Mouse (Mus musculus) G1E (cell line): ENCODE results near the gene Aars. TPM values are rescaled to one million over a fixed set of nuclear protein-coding genes. Genes with fewer than 3 reads are reported as not detected.

Experiments
- ATAC-seq: 2 replicates; pipeline ENCODE4 v1.8.0; 2016; ENCODE audit warnings: mild to moderate bottlenecking; ENCODE audit not compliant: insufficient number of reproducible peaks, poor library complexity, low FRiP score, severe bottlenecking; ENCODE audit errors: extremely low read depth
- DNase-seq: peaks from one replicate; pipeline ENCODE4 v3.0.0; 2012; ENCODE audit warnings: low spot score
- H3K27me3 ChIP-seq: 2 replicates; pipeline ENCODE4 v1.6.1; 2012; ENCODE audit warnings: mild to moderate bottlenecking, low read length, inconsistent platforms; ENCODE audit not compliant: insufficient read depth
- H3K36me3 ChIP-seq: replicated peaks from 2 replicates; pipeline ENCODE3; 2012; ENCODE audit warnings: mild to moderate bottlenecking, inconsistent platforms
- H3K4me1 ChIP-seq: 2 replicates; pipeline ENCODE4 v1.6.1; 2012; ENCODE audit warnings: low read depth, low read length, inconsistent platforms, mixed read lengths; ENCODE audit not compliant: insufficient read depth
- H3K4me3 ChIP-seq: 2 replicates; pipeline ENCODE4 v1.5.1; 2012; ENCODE audit warnings: low read depth, mild to moderate bottlenecking, inconsistent platforms, low read length, moderate library complexity, mixed read lengths
- H3K9me3 ChIP-seq: replicated peaks from 2 replicates; pipeline ENCODE4 v1.6.1; 2012; ENCODE audit warnings: inconsistent platforms
- CTCF ChIP-seq: IDR thresholded peaks from 2 replicates; pipeline ENCODE4 v1.5.1; 2012; ENCODE audit warnings: low read depth, low read length, inconsistent platforms, mixed read lengths
- GATA1 ChIP-seq: IDR thresholded peaks from 2 replicates; pipeline ENCODE4 v1.6.1; 2012; ENCODE audit warnings: borderline replicate concordance, low read length, inconsistent platforms, mixed read lengths
- GATA2 ChIP-seq: IDR thresholded peaks from 2 replicates; pipeline ENCODE4 v1.6.1; 2012; ENCODE audit warnings: low read depth, low read length, inconsistent platforms, borderline replicate concordance
- POLR2AphosphoS5 ChIP-seq: IDR thresholded peaks from 2 replicates; pipeline ENCODE4 v1.6.1; 2012; ENCODE audit warnings: low read depth, low read length, inconsistent platforms; ENCODE audit not compliant: insufficient replicate concordance
- TAL1 ChIP-seq: conservative IDR thresholded peaks from 2 replicates; pipeline ENCODE4 v1.6.1; 2012; ENCODE audit warnings: low read depth, low read length, inconsistent platforms, mixed read lengths
- polyA plus RNA-seq: library from polyadenylated mRNA; stranded (reverse); fragments of >175 nt; gene quantifications from 2 replicates; pipeline ENCODE4 v1.2.3, GENCODE M21; 2012
- total RNA-seq, 2 experiments: library from RNA; stranded (forward) in 1 of 2; stranded (reverse) in 1 of 2; fragments of 200-1000 nt in 1 of 2; fragments of >200 nt in 1 of 2; fragmentation: Nextera tagmentation in 1 of 2; gene quantifications; 2 replicates each; pipeline ENCODE4 v1.2.3; 2014 to 2017

Gene Aars
- total and polyA plus RNA-seq, 3 experiments, result 56.4 to 131 (median 81.8) TPM

DNA sequence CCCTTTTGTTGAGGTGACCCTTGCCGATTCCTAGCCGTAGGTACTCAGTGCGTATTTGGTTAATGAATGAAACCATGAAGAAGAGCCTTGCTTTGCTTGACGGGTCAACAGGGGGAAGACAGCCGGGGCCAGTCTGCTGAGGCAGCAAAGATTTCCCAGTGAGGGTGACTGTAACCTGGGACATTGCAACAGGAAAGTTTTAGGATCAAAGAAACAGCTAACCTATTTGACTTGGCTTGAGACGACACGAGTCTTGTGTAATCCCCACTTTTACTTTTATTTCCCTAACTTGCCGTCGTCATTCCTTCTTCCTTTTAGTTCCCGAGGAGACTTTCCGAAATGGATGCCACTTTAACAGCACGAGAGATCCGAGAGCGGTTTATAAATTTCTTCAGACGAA, 3.6 kb downstream of the Aars start:
- H3K4me1 ChIP-seq, result peaks cover 42% of the 10 kb centered on the region
- peaks cover 63% of the 10 kb centered on the region for H3K36me3 ChIP-seq
- H3K27me3 ChIP-seq, result no peaks in the 10 kb centered on the region
- no peak overlapping the region; the same call in 1 of the 2 replicates for H3K4me3 ChIP-seq
- H3K9me3 ChIP-seq, result no peaks in the 10 kb centered on the region
- no peak for TF ChIP-seq POLR2AphosphoS5
- no peak for TF ChIP-seq GATA2
- no peak for TF ChIP-seq GATA1
- TF ChIP-seq CTCF, result no peak
- no peak for TF ChIP-seq TAL1
- ATAC-seq, result no peak
- DNase-seq, result no peak

DNA sequence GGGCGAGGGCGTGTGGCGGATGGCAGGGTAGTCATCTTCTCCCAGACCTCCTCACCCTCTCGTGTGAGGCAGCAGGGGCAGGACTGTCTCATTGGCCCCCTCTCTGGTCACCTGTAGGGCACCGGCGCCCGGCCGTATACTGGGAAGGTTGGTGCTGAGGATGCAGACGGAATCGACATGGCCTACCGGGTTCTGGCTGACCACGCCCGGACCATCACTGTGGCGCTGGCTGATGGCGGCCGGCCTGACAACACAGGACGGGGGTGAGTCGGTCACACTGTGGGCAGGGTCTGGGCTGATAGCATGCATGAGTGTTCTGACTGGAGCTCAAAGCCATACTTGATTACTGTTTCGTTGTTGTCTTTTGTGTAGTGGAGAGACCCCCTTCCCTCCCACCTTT, 9.6 kb downstream of the Aars start:
- ATAC-seq (no peak), DNase-seq (no peak)
- Histone ChIP-seq H3K27me3 (no peaks in the 10 kb centered on the region), H3K9me3 (no peaks in the 10 kb centered on the region), H3K36me3 (peaks cover 98% of the 10 kb centered on the region), H3K4me3 (peak overlapping the region; percentile 33), H3K4me1 (peaks cover 19% of the 10 kb centered on the region)
- TF ChIP-seq TAL1 (no peak), GATA1 (no peak), GATA2 (no peak), CTCF (no peak), POLR2AphosphoS5 (no peak)

DNA sequence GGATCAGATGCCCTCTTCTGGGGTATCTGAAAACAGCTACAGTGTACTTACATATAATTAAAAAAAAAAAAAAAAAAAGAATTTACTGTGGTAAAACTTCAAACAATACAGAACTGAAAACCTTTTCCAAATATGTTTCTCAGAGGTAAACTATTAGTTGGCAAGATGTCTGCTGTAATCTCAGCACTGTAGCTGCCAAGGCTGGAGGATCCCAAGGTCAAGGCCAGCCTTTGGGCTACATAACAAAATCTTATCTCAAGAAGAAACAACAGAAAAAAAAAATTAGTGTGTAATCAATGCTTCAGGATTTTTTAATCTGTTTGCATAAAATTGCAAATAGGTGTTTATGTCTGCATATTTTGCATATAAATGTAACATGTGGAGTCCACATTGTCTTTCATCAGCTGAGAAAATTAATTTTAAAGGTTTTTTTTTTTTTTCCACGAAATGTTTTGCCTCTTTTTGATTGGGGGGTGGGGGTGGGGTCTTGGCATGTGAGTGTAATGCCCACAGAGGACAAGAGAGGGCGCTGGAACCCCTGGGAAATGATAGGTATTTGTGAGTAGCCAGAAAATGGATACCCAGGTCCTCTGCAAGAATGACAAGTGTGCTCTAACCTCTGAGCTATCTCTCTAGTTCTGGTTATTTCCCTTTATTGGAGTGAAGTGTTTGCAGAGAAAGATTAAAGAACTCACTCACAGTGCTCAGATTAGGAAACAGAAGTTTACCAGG, 11.2 kb downstream of the Aars start:
- ATAC-seq, result no peak
- H3K9me3 ChIP-seq, result no peaks in the 10 kb centered on the region
- TF ChIP-seq POLR2AphosphoS5, result no peak
- no peak for TF ChIP-seq GATA2
- no peak for TF ChIP-seq CTCF
- TF ChIP-seq TAL1, result no peak
- TF ChIP-seq GATA1, result no peak
- H3K4me3 ChIP-seq, result no peak overlapping the region
- H3K4me1 ChIP-seq, result peaks cover 15% of the 10 kb centered on the region
- peaks cover 99% of the 10 kb centered on the region for H3K36me3 ChIP-seq
- no peak for DNase-seq
- H3K27me3 ChIP-seq, result no peaks in the 10 kb centered on the region

DNA sequence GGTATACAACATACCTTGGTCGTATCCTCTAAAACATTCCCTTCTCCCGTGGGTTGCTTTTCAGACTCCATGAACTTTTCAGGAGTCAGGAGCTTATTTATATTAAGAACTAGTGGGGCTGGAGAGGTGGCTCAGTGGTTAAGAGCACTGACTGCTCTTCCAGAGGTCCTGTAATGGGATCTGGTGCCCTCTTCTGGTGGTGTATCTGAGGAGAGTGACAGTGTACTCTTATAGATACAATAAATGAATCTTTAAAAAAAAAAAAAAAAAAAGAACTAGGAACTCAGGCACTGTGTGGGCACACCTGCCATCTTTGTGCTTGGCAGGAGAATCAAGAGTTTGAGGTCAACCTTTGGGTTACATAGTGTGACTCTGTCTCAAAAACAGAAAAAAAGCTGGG, 15.8 kb downstream of the Aars start:
- Histone ChIP-seq H3K9me3 (no peaks in the 10 kb centered on the region), H3K4me3 (no peak overlapping the region), H3K27me3 (no peaks in the 10 kb centered on the region), H3K4me1 (peaks cover 7% of the 10 kb centered on the region), H3K36me3 (peaks cover 99% of the 10 kb centered on the region)
- ATAC-seq (no peak), DNase-seq (no peak)
- TF ChIP-seq GATA2 (no peak), POLR2AphosphoS5 (no peak), GATA1 (no peak), CTCF (no peak), TAL1 (no peak)

DNA sequence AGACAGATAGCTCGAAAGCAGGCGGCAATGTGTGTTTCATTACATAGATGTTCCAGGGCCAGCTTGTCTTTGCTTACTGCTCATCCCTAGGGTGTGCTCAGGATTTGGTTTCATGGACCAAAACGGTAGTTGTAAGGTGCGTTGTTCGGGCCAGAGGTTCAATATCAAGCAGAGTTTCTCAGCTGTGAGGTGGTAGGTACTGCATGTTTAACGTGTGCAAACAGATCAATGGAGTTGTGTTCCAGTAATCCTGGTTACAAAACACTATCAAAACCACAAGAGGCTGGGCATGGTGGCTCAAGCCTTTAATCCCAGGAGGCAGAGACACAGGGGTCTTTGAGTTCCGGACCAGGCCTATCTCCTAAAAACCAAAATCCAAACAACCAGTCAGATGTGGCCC, 16.2 kb downstream of the Aars start:
- no peaks in the 10 kb centered on the region for H3K9me3 ChIP-seq
- DNase-seq, result no peak
- no peak for TF ChIP-seq POLR2AphosphoS5
- no peak for TF ChIP-seq TAL1
- no peak for TF ChIP-seq GATA2
- no peak for TF ChIP-seq CTCF
- no peak for TF ChIP-seq GATA1
- peaks cover 8% of the 10 kb centered on the region for H3K4me1 ChIP-seq
- no peak overlapping the region for H3K4me3 ChIP-seq
- H3K36me3 ChIP-seq, result peaks cover 100% of the 10 kb centered on the region
- no peaks in the 10 kb centered on the region for H3K27me3 ChIP-seq
- no peak for ATAC-seq

DNA sequence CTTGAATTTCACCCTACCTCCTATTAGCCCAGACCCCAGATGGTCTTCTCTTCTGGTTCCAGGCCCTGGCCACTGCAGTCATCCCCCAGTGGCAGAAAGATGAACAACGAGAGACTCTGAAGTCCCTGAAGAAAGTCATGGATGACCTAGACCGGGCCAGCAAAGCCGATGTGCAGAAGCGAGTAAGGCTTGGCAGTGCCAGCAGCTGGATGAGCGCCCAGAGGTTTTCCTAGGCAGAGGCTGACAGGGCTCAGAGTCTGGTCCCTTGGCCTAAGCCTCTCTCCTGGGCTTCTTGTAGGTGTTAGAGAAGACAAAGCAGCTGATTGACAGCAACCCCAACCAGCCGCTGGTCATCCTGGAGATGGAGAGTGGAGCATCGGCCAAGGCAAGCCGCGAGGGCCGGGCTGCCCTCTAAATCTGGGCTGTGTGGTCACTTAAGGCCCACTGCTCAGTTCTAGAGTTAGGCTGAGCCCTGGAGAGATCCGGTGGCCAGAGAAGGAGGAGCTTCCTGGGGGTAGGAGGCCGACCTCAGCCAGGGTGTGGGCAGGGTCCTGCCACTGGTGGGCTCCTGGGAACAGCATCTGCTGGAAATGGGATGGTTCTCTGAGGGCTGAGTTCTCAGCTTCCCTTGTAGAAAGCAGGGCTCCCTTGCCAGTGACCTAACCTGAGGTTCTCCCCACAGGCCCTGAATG, 21.0 kb downstream of the Aars start:
- peaks cover 94% of the 10 kb centered on the region for H3K36me3 ChIP-seq
- TF ChIP-seq CTCF, result no peak
- no peak for TF ChIP-seq POLR2AphosphoS5
- no peak for TF ChIP-seq TAL1
- TF ChIP-seq GATA2, result no peak
- peaks cover 38% of the 10 kb centered on the region for H3K4me1 ChIP-seq
- DNase-seq (no peak), ATAC-seq (no peak)
- no peaks in the 10 kb centered on the region for H3K9me3 ChIP-seq
- no peaks in the 10 kb centered on the region for H3K27me3 ChIP-seq
- H3K4me3 ChIP-seq, result no peak overlapping the region
